29 mouse cellular contexts compared by ENCODE assay signal in the genomic region with DNA sequence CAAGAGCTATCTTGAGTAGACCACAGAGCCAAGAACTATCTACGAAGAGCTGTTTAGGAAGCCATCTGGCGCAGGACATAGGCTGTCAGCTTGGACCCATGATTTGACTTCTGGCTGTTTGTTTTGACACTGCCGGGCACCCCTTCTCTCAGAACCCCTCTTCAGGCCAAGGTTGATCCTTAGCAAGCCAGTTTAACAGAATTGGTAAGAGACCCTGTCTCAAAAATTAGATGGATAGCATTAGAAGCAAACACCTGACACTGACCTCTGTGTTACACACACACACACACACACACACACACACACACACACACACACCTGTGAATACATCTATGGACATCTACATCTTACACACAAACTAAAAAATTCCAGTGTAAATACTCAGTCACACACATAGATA. TPM values are rescaled to one million over a fixed set of nuclear protein-coding genes. Genes with fewer than 3 reads are reported as not detected.
DNase-seq lines count a peak whose midpoint lies in the region; ATAC-seq lines count a peak whose summit lies in the region.
"Had no signal": no experiment of that assay in that cellular context is flagged by ENCODE, and none has a peak within 500 bp of the region (broad histone marks: within the 10 kb centered on the region; RNA-seq: fewer than 3 reads in every experiment).

No protein-coding gene starts in this region.

- no peak for ATAC-seq in heart, embryonic 12.5 days (ENCODE audit: insufficient number of reproducible peaks, low FRiP score)
- no peak for ATAC-seq in midbrain, embryonic 11.5 days (ENCODE audit: low FRiP score)
- no peak for ATAC-seq in midbrain, embryonic 16.5 days
- ATAC-seq: forebrain, embryonic 14.5 days had no signal

- peaks cover 25% of the 10 kb centered on the region for H3K4me1 ChIP-seq in heart, embryonic 10.5 days
- H3K4me1 ChIP-seq in heart, embryonic 12.5 days (replicated peaks): peaks cover 10% of the 10 kb centered on the region
- no peaks in the 10 kb centered on the region for H3K4me1 ChIP-seq in midbrain, embryonic 11.5 days (ENCODE audit: control insufficient read depth, insufficient read depth, low read length)
- no peaks in the 10 kb centered on the region for H3K4me1 ChIP-seq in midbrain, embryonic 16.5 days (ENCODE audit: control insufficient read depth, insufficient read depth, low read length)
- H3K4me1 ChIP-seq: embryonic facial prominence, embryonic 13.5 days had no signal

- 0 out of 2 replicates have a peak, but pooled peaks cover 3% of the 10 kb centered on the region for H3K36me3 ChIP-seq in heart, embryonic 10.5 days
- H3K36me3 ChIP-seq in heart, embryonic 12.5 days: no peaks in the 10 kb centered on the region
- no peaks in the 10 kb centered on the region for H3K36me3 ChIP-seq in midbrain, embryonic 11.5 days (ENCODE audit: control insufficient read depth, insufficient read depth, low read length)
- H3K36me3 ChIP-seq in midbrain, embryonic 16.5 days (ENCODE audit: control insufficient read depth, insufficient read depth, low read length): no peaks in the 10 kb centered on the region
- H3K36me3 ChIP-seq: embryonic facial prominence, embryonic 13.5 days; embryonic facial prominence, embryonic 15.5 days; forebrain, embryonic 10.5 days; forebrain, embryonic 12.5 days had no signal

- H3K4me3 ChIP-seq in heart, embryonic 10.5 days: no peak overlapping the region
- no peak overlapping the region for H3K4me3 ChIP-seq in heart, embryonic 12.5 days
- no peak overlapping the region for H3K4me3 ChIP-seq in midbrain, embryonic 11.5 days (ENCODE audit: low read depth, low read length)
- H3K4me3 ChIP-seq in midbrain, embryonic 16.5 days (ENCODE audit: low read depth, low read length): no peak overlapping the region
- H3K4me3 ChIP-seq: embryonic facial prominence, embryonic 13.5 days; embryonic facial prominence, embryonic 15.5 days; erythroblast, embryonic 14.5 days; forebrain, embryonic 10.5 days; forebrain, embryonic 12.5 days had no signal

- H3K27me3 ChIP-seq in heart, embryonic 10.5 days (ENCODE audit: insufficient read depth, poor library complexity, severe bottlenecking): no peaks in the 10 kb centered on the region
- no peaks in the 10 kb centered on the region for H3K27me3 ChIP-seq in heart, embryonic 12.5 days (replicated peaks)
- H3K27me3 ChIP-seq in midbrain, embryonic 11.5 days (ENCODE audit: control insufficient read depth, insufficient read depth, low read length): no peaks in the 10 kb centered on the region
- H3K27me3 ChIP-seq in midbrain, embryonic 16.5 days (ENCODE audit: control insufficient read depth, insufficient read depth, low read depth, low read length): no peaks in the 10 kb centered on the region
- H3K27me3 ChIP-seq: embryonic facial prominence, embryonic 13.5 days; embryonic facial prominence, embryonic 15.5 days; forebrain, embryonic 12.5 days had no signal

- no peak overlapping the region for H3K9ac ChIP-seq in heart, embryonic 12.5 days
- H3K9ac ChIP-seq in midbrain, embryonic 11.5 days (ENCODE audit: low read length): no peak overlapping the region
- H3K9ac ChIP-seq in midbrain, embryonic 16.5 days (ENCODE audit: low read depth, low read length): no peak overlapping the region
- H3K9ac ChIP-seq: embryonic facial prominence, embryonic 13.5 days; embryonic facial prominence, embryonic 15.5 days; forebrain, embryonic 12.5 days had no signal

- no peak overlapping the region for H3K27ac ChIP-seq in heart, embryonic 10.5 days
- no peak overlapping the region for H3K27ac ChIP-seq in heart, embryonic 12.5 days (ENCODE audit: poor library complexity, severe bottlenecking)
- H3K27ac ChIP-seq in midbrain, embryonic 11.5 days (ENCODE audit: low read depth, low read length): no peak overlapping the region
- no peak overlapping the region for H3K27ac ChIP-seq in midbrain, embryonic 16.5 days (ENCODE audit: low read length)
- H3K27ac ChIP-seq: embryonic facial prominence, embryonic 13.5 days; embryonic facial prominence, embryonic 15.5 days; forebrain, embryonic 10.5 days; forebrain, embryonic 12.5 days had no signal

- no peak overlapping the region for H3K4me2 ChIP-seq in heart, embryonic 12.5 days
- no peak overlapping the region for H3K4me2 ChIP-seq in midbrain, embryonic 11.5 days
- no peak overlapping the region for H3K4me2 ChIP-seq in midbrain, embryonic 16.5 days (ENCODE audit: low read length)
- H3K4me2 ChIP-seq: embryonic facial prominence, embryonic 13.5 days; embryonic facial prominence, embryonic 15.5 days; forebrain, embryonic 12.5 days had no signal

- no peaks in the 10 kb centered on the region; the same call in 1 of the 2 replicates for H3K9me3 ChIP-seq in heart, embryonic 10.5 days
- peaks cover 4% of the 10 kb centered on the region for H3K9me3 ChIP-seq in heart, embryonic 12.5 days (replicated peaks)
- H3K9me3 ChIP-seq in midbrain, embryonic 11.5 days (ENCODE audit: control insufficient read depth, low read length): no peaks in the 10 kb centered on the region
- 0 out of 2 replicates have a peak, but pooled peaks cover 4% of the 10 kb centered on the region for H3K9me3 ChIP-seq in midbrain, embryonic 16.5 days (replicated peaks; ENCODE audit: control insufficient read depth, low read length, poor library complexity, severe bottlenecking)
- H3K9me3 ChIP-seq: embryonic facial prominence, embryonic 13.5 days; embryonic facial prominence, embryonic 15.5 days; forebrain, embryonic 10.5 days; forebrain, embryonic 12.5 days had no signal

- peak; percentile 88 for DNase-seq in heart, adult 11 months
- DNase-seq in heart, adult 8-10 months (ENCODE audit: low spot score): no peak
- DNase-seq in heart, embryonic 10.5 days (ENCODE audit: low spot score): peak; percentile 36
- DNase-seq in midbrain, embryonic 11.5 days (ENCODE audit: low spot score, missing footprints): peak; percentile 54
- DNase-seq: adrenal gland, adult 2 months; adrenal gland, postnatal 10 days; adrenal gland, postnatal 25 days; cerebellum, adult 11 months; cerebellum, adult 18-20 months; cerebellum, adult 8-10 months; cerebellum, adult 9-11 months; cerebellum, postnatal 14 days; cerebellum, postnatal 36 days; embryo, embryonic 11 days had no signal

- WGBS in heart, embryonic 10.5 days: 87% methylated on average over 3 of the region's 3 CpGs
- WGBS in heart, embryonic 12.5 days: 90% methylated on average over 3 of the region's 3 CpGs
- 93% methylated on average over 3 of the region's 3 CpGs for WGBS in midbrain, embryonic 11.5 days
- 99% methylated on average over 3 of the region's 3 CpGs for WGBS in midbrain, embryonic 16.5 days

RNA-seq across cellular contexts. Expression of a gene that starts 12.8 kb away (rescaled TPM):
- total RNA-seq in heart, adult 8-10 months (2022): not detected
- not detected in 2 replicates for polyA plus RNA-seq in heart, embryonic 10.5 days (2016; fragmentation: Nextera tagmentation; extraction: Ambion mirVana)
- not detected in 2 replicates for polyA plus RNA-seq in heart, embryonic 12.5 days (2016; fragmentation: Nextera tagmentation; extraction: Ambion mirVana)
- not detected in 2 replicates for polyA plus RNA-seq in midbrain, embryonic 11.5 days (2014; fragmentation: Nextera tagmentation; extraction: Ambion mirVana)
- 0.41 and 3.2 TPM in 2 replicates for polyA plus RNA-seq in midbrain, embryonic 16.5 days (2015; fragmentation: Nextera tagmentation; extraction: Ambion mirVana)
- total RNA-seq: adrenal gland, adult 2 months; adrenal gland, postnatal 10 days; adrenal gland, postnatal 25 days; adrenal gland, postnatal 4 days; common myeloid progenitor, adult 5-6 weeks; ES-E14; MEL had no signal
- polyA plus RNA-seq: adrenal gland, adult 2 months; brain, embryonic 14.5 days; C2C12; embryonic facial prominence, embryonic 11.5 days; embryonic facial prominence, embryonic 13.5 days; erythroblast, embryonic 14.5 days; forebrain, embryonic 10.5 days; forebrain, embryonic 12.5 days; forebrain, embryonic 14.5 days had no signal

RNA-seq across cellular contexts. Expression of a gene that starts 29.5 kb away (rescaled TPM):
- total RNA-seq in heart, adult 8-10 months (2022): 10 to 100 TPM in 2 of 4 experiments, 1 to 10 TPM in 2; 8.4 to 11.4 (median 10.6) TPM
- polyA plus RNA-seq in heart, embryonic 10.5 days (2016; fragmentation: Nextera tagmentation; extraction: Ambion mirVana): 5.7 TPM in 2 replicates
- polyA plus RNA-seq in heart, embryonic 12.5 days (2016; fragmentation: Nextera tagmentation; extraction: Ambion mirVana): 7.6 and 8.1 TPM in 2 replicates
- 4.5 and 5.2 TPM in 2 replicates for polyA plus RNA-seq in midbrain, embryonic 11.5 days (2014; fragmentation: Nextera tagmentation; extraction: Ambion mirVana)
- polyA plus RNA-seq in midbrain, embryonic 16.5 days (2015; fragmentation: Nextera tagmentation; extraction: Ambion mirVana): 4.0 and 4.1 TPM in 2 replicates
- total RNA-seq: MEL had no signal
- polyA plus RNA-seq: erythroblast, embryonic 14.5 days had no signal
